Mouse (Mus musculus): ENCODE results near the gene Antxr2. TPM values are rescaled to one million over a fixed set of nuclear protein-coding genes. Genes with fewer than 3 reads are reported as not detected.

Antxr2 gene
- total and polyA plus RNA-seq, 2 experiments from 2014 or later, result 1.9 to 5.1 TPM

DNA sequence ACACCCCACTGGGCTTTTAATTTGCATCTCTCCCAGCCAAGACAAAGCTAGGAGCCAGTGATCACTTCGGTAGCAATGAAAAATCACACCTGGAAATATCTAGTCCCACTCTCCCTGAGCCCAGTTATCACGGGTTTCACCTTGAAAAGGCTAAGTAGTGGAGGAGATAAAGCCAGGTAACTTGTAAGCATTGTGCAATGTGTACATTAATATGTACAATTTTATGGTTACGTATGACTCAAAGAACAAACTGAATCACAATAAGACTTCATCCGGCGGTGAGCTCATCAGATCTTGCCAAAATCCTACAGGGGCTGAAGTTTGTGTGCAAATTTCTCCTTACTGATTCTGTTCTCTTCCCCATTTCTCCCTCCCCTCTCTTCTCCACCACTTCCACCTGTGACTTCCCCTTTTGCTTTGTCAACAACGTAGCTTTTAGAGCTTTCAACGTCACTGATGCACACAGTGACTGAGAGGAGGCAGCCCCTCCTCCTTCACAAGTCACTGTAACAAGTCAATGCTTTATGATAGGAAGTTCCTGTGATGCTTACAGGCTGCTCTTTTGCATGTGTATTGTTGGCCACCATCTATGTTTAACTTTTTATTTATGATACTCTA lies 2.1 kb upstream of the Antxr2 start:
- Histone ChIP-seq H3K36me3 (ENCODE audit: insufficient read depth) (no peaks in the 10 kb centered on the region), H3K4me3 (ENCODE audit: low read depth, low read length) (no peak overlapping the region), H3K9ac (no peak overlapping the region), H3K4me1 (ENCODE audit: insufficient read depth) (no peaks in the 10 kb centered on the region), H3K27me3 (ENCODE audit: insufficient read depth, low read length) (no peaks in the 10 kb centered on the region), H3K27ac (ENCODE audit: low read depth, low read length) (no peak overlapping the region), H3K4me2 (ENCODE audit: low read depth) (no peak overlapping the region), H3K9me3 (ENCODE audit: low read length) (no peaks in the 10 kb centered on the region)
- 73% methylated on average over 7 of the region's 7 CpGs for WGBS
- DNase-seq, result no peak
- TF ChIP-seq CTCF (IDR thresholded peaks at IDR 0.05; ENCODE audit: low read depth), result no peak
- no peak for ATAC-seq

- under 1% methylated on average over 36 of the region's 36 CpGs for WGBS
- no peak for TF ChIP-seq CTCF (IDR thresholded peaks at IDR 0.05; ENCODE audit: low read depth)
- H3K27ac ChIP-seq (ENCODE audit: low read depth, low read length), result no peak overlapping the region
Measured at GRCm38 (mm10) chr5:98030091-98030901, 547 bp downstream of the Antxr2 start.

GRCm38 (mm10) chr5:98027688-98028389 lies 3.0 kb downstream of the Antxr2 start:
- no peaks in the 10 kb centered on the region for H3K9me3 ChIP-seq (ENCODE audit: low read length)
- no peaks in the 10 kb centered on the region for H3K36me3 ChIP-seq (ENCODE audit: insufficient read depth)
- 65% methylated on average over 8 of the region's 8 CpGs for WGBS

More at GRCm38 (mm10) chr5:98030091-98030901, 547 bp downstream of the Antxr2 start:
- Histone ChIP-seq H3K9me3 (ENCODE audit: low read length) (no peaks in the 10 kb centered on the region), H3K27me3 (ENCODE audit: insufficient read depth, low read length) (no peaks in the 10 kb centered on the region), H3K4me1 (ENCODE audit: insufficient read depth) (no peaks in the 10 kb centered on the region), H3K4me3 (ENCODE audit: low read depth, low read length) (peak overlapping the region; percentile 61), H3K4me2 (ENCODE audit: low read depth) (peak overlapping the region; percentile 98), H3K36me3 (ENCODE audit: insufficient read depth) (no peaks in the 10 kb centered on the region), H3K9ac (peak overlapping the region; percentile 50)
- DNase-seq (peak; percentile 41), ATAC-seq (peak; percentile 74)

DNA sequence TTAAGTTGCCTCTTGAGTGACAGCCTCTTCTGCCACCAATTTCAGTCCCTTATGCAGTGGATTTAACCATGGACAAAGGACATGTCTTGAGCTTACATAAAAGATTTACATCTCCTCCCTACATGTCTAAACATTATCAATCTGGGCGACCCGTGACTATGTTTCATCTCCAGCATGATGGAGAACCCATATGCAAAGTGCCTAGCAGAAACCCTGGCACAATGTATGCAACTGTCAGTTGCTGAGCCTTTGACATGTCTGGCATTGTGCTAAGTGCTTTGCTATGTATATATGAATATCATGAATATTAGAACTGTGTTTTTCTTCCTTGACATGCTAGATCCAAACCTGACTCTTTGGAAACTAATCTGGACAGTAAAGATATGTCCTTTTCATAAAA lies 4.9 kb downstream of the Antxr2 start:
- H3K4me3 ChIP-seq (ENCODE audit: low read depth, low read length), result no peak overlapping the region
- H3K9ac ChIP-seq, result no peak overlapping the region
- no peak for TF ChIP-seq CTCF (IDR thresholded peaks at IDR 0.05; ENCODE audit: low read depth)
- no peaks in the 10 kb centered on the region for H3K36me3 ChIP-seq (ENCODE audit: insufficient read depth)
- no peaks in the 10 kb centered on the region for H3K9me3 ChIP-seq (ENCODE audit: low read length)
- WGBS, result 72% methylated on average over 2 of the region's 2 CpGs
- no peak overlapping the region for H3K4me2 ChIP-seq (ENCODE audit: low read depth)
- no peaks in the 10 kb centered on the region for H3K4me1 ChIP-seq (ENCODE audit: insufficient read depth)
- DNase-seq (no peak), ATAC-seq (no peak)
- no peaks in the 10 kb centered on the region for H3K27me3 ChIP-seq (ENCODE audit: insufficient read depth, low read length)
- no peak overlapping the region for H3K27ac ChIP-seq (ENCODE audit: low read depth, low read length)

More at GRCm38 (mm10) chr5:98027688-98028389, 3.0 kb downstream of the Antxr2 start:
- DNase-seq (no peak), ATAC-seq (no peak)
- Histone ChIP-seq H3K4me2 (ENCODE audit: low read depth) (no peak overlapping the region), H3K27ac (ENCODE audit: low read depth, low read length) (no peak overlapping the region), H3K4me1 (ENCODE audit: insufficient read depth) (no peaks in the 10 kb centered on the region), H3K9ac (no peak overlapping the region), H3K27me3 (ENCODE audit: insufficient read depth, low read length) (no peaks in the 10 kb centered on the region), H3K4me3 (ENCODE audit: low read depth, low read length) (no peak overlapping the region)
- TF ChIP-seq CTCF (IDR thresholded peaks at IDR 0.05; ENCODE audit: low read depth), result no peak

DNA sequence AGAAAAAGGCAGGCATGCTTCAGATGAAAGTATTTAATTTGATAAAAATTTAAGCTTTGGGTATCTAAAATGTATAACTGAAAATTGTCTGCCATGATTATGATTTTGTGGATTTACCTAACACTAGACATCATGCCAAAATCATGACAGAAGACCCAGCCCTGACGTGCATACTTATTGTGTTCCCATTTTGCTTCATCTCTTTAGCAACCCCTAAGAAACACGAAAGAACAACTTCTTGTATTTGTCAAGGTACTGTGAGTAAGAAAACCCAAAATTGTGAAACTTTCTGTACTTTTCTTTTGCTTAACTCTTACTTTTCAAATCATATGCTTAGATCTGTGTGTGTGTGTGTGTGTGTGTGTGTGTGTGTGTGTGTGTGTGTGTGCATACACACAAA lies 6.3 kb downstream of the Antxr2 start:
- DNase-seq (no peak), ATAC-seq (no peak)
- H3K4me2 ChIP-seq (ENCODE audit: low read depth), result no peak overlapping the region
- no peak for TF ChIP-seq CTCF (IDR thresholded peaks at IDR 0.05; ENCODE audit: low read depth)
- no peak overlapping the region for H3K9ac ChIP-seq
- 86% methylated on average over 2 of the region's 2 CpGs for WGBS
- no peaks in the 10 kb centered on the region for H3K9me3 ChIP-seq (ENCODE audit: low read length)
- H3K4me3 ChIP-seq (ENCODE audit: low read depth, low read length), result no peak overlapping the region
- no peaks in the 10 kb centered on the region for H3K4me1 ChIP-seq (ENCODE audit: insufficient read depth)
- H3K27me3 ChIP-seq (ENCODE audit: insufficient read depth, low read length), result no peaks in the 10 kb centered on the region
- H3K27ac ChIP-seq (ENCODE audit: low read depth, low read length), result no peak overlapping the region
- no peaks in the 10 kb centered on the region for H3K36me3 ChIP-seq (ENCODE audit: insufficient read depth)

GRCm38 (mm10) chr5:98021518-98021917 lies 9.3 kb downstream of the Antxr2 start:
- no peak for DNase-seq
- H3K27ac ChIP-seq (ENCODE audit: low read depth, low read length), result no peak overlapping the region
- H3K9me3 ChIP-seq (ENCODE audit: low read length), result no peaks in the 10 kb centered on the region
- no peak for ATAC-seq
- H3K36me3 ChIP-seq (ENCODE audit: insufficient read depth), result no peaks in the 10 kb centered on the region
- H3K4me1 ChIP-seq (ENCODE audit: insufficient read depth), result no peaks in the 10 kb centered on the region
- H3K27me3 ChIP-seq (ENCODE audit: insufficient read depth, low read length), result no peaks in the 10 kb centered on the region
- H3K4me3 ChIP-seq (ENCODE audit: low read depth, low read length), result no peak overlapping the region
- no peak overlapping the region for H3K4me2 ChIP-seq (ENCODE audit: low read depth)
- no peak for TF ChIP-seq CTCF (IDR thresholded peaks at IDR 0.05; ENCODE audit: low read depth)
- H3K9ac ChIP-seq, result no peak overlapping the region
- 91% methylated on average over 4 of the region's 4 CpGs for WGBS

DNA sequence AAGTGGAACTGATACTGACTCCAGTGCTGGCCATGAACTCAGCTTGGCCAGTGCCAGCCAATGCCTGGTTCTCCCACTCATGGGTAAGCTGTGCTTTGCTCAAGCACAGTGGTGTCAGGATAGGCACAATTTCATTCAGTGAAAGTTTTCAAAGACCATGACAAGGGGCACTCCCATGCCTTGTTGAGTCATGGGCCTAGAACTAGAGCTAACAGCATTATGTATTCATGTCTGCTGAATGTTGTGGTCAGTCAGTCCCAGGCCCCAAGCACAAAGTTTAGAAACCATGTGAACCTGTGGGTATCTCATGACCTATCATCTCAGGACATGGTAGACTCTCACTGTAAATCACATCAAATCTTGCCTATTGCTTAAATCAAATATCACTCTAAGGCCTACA lies 10.2 kb downstream of the Antxr2 start:
- no peak overlapping the region for H3K9ac ChIP-seq
- H3K4me2 ChIP-seq (ENCODE audit: low read depth), result no peak overlapping the region
- no peak for TF ChIP-seq CTCF (IDR thresholded peaks at IDR 0.05; ENCODE audit: low read depth)
- H3K4me1 ChIP-seq (ENCODE audit: insufficient read depth), result no peaks in the 10 kb centered on the region
- no peak overlapping the region for H3K27ac ChIP-seq (ENCODE audit: low read depth, low read length)
- H3K9me3 ChIP-seq (ENCODE audit: low read length), result no peaks in the 10 kb centered on the region
- DNase-seq (no peak), ATAC-seq (no peak)
- H3K36me3 ChIP-seq (ENCODE audit: insufficient read depth), result no peaks in the 10 kb centered on the region
- no peaks in the 10 kb centered on the region for H3K27me3 ChIP-seq (ENCODE audit: insufficient read depth, low read length)
- H3K4me3 ChIP-seq (ENCODE audit: low read depth, low read length), result no peak overlapping the region

Measured in forebrain, postnatal 0 days (tissue).